Mouse (Mus musculus): Measurements from ENCODE around the gene Hus1. TPM values are rescaled to one million over a fixed set of nuclear protein-coding genes. Genes with fewer than 3 reads are reported as not detected.

Gene Hus1
- polyA plus RNA-seq, 1 experiment from 2014 or later: 15.9 TPM

- no peaks in the 10 kb centered on the region for H3K4me1 ChIP-seq
- H3K9ac ChIP-seq: no peak overlapping the region
- WGBS: 77% methylated on average over 3 of the region's 3 CpGs
- no peaks in the 10 kb centered on the region for H3K36me3 ChIP-seq
- no peak overlapping the region for H3K27ac ChIP-seq
- ATAC-seq (ENCODE audit: low FRiP score, low read depth): no peak
- H3K9me3 ChIP-seq: no peaks in the 10 kb centered on the region
- H3K27me3 ChIP-seq: 0 out of 2 replicates have a peak, but pooled peaks cover 4% of the 10 kb centered on the region
- no peak overlapping the region for H3K4me2 ChIP-seq (replicated peaks)
- H3K4me3 ChIP-seq: no peak overlapping the region
These were observed 14.2 kb upstream of the Hus1 start for GRCm38 (mm10) chr11:9025211-9025610.

- no peak overlapping the region for H3K27ac ChIP-seq
- no peak for ATAC-seq (ENCODE audit: low FRiP score, low read depth)
- no peaks in the 10 kb centered on the region for H3K36me3 ChIP-seq
- no peaks in the 10 kb centered on the region for H3K4me1 ChIP-seq
- no peaks in the 10 kb centered on the region for H3K9me3 ChIP-seq
- H3K4me3 ChIP-seq: no peak overlapping the region
- 72% methylated on average over 7 of the region's 7 CpGs for WGBS
- 0 out of 2 replicates have a peak, but pooled peaks cover 4% of the 10 kb centered on the region for H3K27me3 ChIP-seq
- H3K9ac ChIP-seq: no peak overlapping the region
- no peak overlapping the region for H3K4me2 ChIP-seq (replicated peaks)
These were observed 13.8 kb upstream of the Hus1 start for GRCm38 (mm10) chr11:9024782-9025181.

GRCm38 (mm10) chr11:9020207-9020606 is 9.2 kb upstream of the Hus1 start:
- Histone ChIP-seq H3K4me3 (no peak overlapping the region), H3K36me3 (no peaks in the 10 kb centered on the region), H3K9me3 (no peaks in the 10 kb centered on the region), H3K4me1 (no peaks in the 10 kb centered on the region), H3K9ac (no peak overlapping the region), H3K27ac (no peak overlapping the region), H3K27me3 (peaks cover 28% of the 10 kb centered on the region), H3K4me2 (replicated peaks) (no peak overlapping the region)
- ATAC-seq (ENCODE audit: low FRiP score, low read depth): no peak
- WGBS: 93% methylated on average over 5 of the region's 5 CpGs

DNA sequence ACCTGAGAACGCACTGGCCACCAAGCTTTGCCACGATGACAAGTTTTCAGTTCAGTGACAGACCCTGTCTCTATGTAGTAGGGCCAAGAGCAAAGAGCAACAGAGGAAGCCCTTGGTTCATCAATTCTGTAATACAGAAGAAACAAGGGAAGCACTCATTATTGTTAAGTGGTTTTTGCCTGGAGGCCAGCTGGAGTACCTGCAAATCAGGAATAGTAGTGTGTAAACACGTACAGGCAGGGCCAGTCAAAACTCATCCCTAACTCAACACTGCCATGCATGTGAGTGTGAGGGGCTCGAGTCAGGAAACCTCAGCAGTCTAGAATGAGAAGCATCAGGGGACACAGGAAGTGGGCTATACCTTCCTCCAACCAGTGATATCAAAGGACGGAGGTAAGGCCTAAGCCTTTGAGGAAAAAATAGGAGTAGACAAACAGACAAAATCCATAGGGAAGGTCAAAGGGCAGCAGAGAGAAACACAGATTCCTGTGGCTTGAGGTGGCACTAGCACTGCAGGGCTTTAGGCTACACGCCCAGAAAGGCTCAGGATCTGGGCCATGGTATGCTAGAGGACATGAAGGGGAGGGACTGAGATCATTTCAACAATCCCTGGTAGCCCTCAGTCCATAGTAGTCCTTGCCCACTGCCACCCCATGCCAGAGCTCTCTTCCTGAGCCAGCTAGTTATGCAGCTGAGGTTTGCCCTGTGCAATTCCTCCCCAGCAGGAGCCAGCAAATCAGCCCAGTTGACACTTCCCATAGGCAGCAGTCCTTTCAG is 7.7 kb upstream of the Hus1 start:
- no peaks in the 10 kb centered on the region for H3K4me1 ChIP-seq
- no peaks in the 10 kb centered on the region for H3K36me3 ChIP-seq
- no peak overlapping the region for H3K27ac ChIP-seq
- no peaks in the 10 kb centered on the region for H3K9me3 ChIP-seq
- peaks cover 35% of the 10 kb centered on the region for H3K27me3 ChIP-seq
- WGBS: 71% methylated on average over 6 of the region's 6 CpGs
- no peak overlapping the region for H3K4me2 ChIP-seq (replicated peaks)
- no peak overlapping the region for H3K4me3 ChIP-seq
- no peak overlapping the region for H3K9ac ChIP-seq
- no peak for ATAC-seq (ENCODE audit: low FRiP score, low read depth)

DNA sequence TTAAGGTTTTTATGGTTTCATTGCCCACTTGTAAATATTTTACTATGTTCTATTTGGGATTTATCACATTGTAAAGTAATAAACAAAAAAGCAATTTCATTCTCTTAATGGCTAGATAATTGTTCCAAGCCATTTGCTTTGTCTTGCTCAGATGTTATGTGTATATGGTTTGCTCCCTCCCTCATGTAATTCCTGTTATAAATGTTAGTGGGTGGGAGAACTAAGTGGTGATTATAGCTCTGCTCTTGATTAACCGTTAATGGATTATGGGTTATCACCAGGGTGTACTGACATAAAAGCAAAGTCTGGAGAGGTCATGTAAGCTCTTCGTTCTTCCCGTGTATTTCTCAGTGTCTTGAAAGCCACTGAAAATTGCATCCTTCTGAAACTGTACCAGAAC is 3.7 kb upstream of the Hus1 start:
- H3K4me1 ChIP-seq: peaks cover 6% of the 10 kb centered on the region
- peaks cover 40% of the 10 kb centered on the region for H3K27me3 ChIP-seq
- no peak overlapping the region for H3K4me2 ChIP-seq (replicated peaks)
- WGBS: 43% methylated on average over 3 of the region's 3 CpGs
- H3K9ac ChIP-seq: no peak overlapping the region
- no peak overlapping the region for H3K27ac ChIP-seq
- H3K36me3 ChIP-seq: no peaks in the 10 kb centered on the region
- no peak for ATAC-seq (ENCODE audit: low FRiP score, low read depth)
- no peak overlapping the region for H3K4me3 ChIP-seq
- no peaks in the 10 kb centered on the region for H3K9me3 ChIP-seq

DNA sequence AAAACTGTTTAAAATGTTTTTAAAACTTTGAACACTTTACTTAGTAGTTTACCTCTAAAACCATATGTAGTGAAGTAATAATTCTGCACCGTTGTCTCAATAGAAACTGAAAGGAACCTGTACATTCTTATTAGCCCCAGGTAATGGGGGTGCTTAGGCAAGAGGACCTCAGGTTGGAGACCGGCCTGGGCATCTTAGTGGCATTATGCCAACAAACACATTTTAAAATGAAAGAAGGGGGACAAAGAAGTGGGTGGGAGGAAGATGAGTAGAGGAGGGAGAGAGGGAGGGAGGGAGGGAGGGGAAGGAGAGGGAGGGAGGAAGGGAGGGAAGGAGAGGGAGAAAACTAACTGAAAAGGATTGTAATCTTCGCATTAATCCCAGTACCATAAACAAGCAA is 357 bp upstream of the Hus1 start:
- Histone ChIP-seq H3K27me3 (peaks cover 19% of the 10 kb centered on the region), H3K27ac (peak overlapping the region; percentile 93; the same call in 1 of the 2 replicates), H3K9me3 (no peaks in the 10 kb centered on the region), H3K4me2 (replicated peaks) (peak overlapping the region; percentile 84), H3K36me3 (peaks cover 13% of the 10 kb centered on the region), H3K9ac (peak overlapping the region; percentile 82), H3K4me3 (peak overlapping the region; percentile 65), H3K4me1 (peaks cover 11% of the 10 kb centered on the region)
- 0% methylated on average over 3 of the region's 3 CpGs for WGBS
- ATAC-seq (ENCODE audit: low FRiP score, low read depth): 0 out of 2 replicates have a peak, but pooled peaks have one; percentile 9

DNA sequence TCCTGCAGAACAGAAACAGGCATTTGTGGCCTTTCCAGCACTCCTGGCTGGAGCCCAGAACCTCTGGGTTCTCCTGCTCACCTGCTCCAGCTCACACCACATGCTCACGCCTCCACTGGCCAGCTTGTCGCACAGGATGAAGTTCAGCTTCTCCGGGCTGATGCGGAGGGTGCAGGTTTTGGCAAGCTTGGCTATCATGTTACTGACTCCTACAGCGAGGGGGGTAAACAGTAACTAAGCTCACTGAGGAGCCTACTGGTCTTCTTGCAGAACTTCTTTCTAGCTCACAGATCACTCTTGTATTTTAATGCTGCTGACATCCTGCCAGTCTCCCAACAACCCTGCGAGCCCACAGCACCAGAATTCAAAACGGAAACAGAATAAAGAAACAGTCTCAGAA is 575 bp downstream of the Hus1 start:
- Histone ChIP-seq H3K36me3 (peaks cover 21% of the 10 kb centered on the region), H3K9ac (peak overlapping the region; percentile 82), H3K27ac (peak overlapping the region; percentile 93), H3K27me3 (peaks cover 12% of the 10 kb centered on the region; the same call in 1 of the 2 replicates), H3K4me1 (peaks cover 11% of the 10 kb centered on the region), H3K9me3 (no peaks in the 10 kb centered on the region), H3K4me2 (replicated peaks) (peak overlapping the region; percentile 84), H3K4me3 (peak overlapping the region; percentile 65)
- WGBS: under 1% methylated on average over 7 of the region's 7 CpGs
- peak; percentile 75 for ATAC-seq (ENCODE audit: low FRiP score, low read depth)

GRCm38 (mm10) chr11:9008761-9009160 is 2.2 kb downstream of the Hus1 start:
- H3K9ac ChIP-seq: no peak overlapping the region
- H3K9me3 ChIP-seq: no peaks in the 10 kb centered on the region
- peaks cover 6% of the 10 kb centered on the region; the same call in 1 of the 2 replicates for H3K27me3 ChIP-seq
- ATAC-seq (ENCODE audit: low FRiP score, low read depth): no peak
- peaks cover 11% of the 10 kb centered on the region for H3K4me1 ChIP-seq
- WGBS: 94% methylated on average over 5 of the region's 5 CpGs
- no peak overlapping the region for H3K27ac ChIP-seq
- no peak overlapping the region for H3K4me2 ChIP-seq (replicated peaks)
- H3K36me3 ChIP-seq: peaks cover 37% of the 10 kb centered on the region
- H3K4me3 ChIP-seq: no peak overlapping the region

DNA sequence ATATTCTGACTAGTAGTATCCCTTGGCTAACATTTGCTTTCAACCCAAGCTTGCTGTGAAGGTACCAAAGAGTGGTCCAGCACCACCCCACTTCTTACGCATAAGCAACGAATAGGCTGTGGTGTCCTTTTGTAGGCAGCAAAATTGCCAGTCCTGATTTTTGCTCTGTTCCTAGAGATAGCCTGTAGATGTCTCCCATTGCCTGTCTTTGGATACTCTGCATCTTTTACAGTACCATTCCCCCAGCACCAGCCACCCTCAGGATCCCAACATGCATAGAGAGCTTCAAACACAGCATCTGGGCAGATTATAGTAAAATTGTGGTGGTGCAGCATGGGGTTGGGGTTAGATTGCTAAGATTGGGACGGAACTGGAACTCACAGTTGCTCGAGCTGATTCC is 22.9 kb downstream of the Hus1 start:
- H3K36me3 ChIP-seq: peaks cover 24% of the 10 kb centered on the region
- no peak overlapping the region for H3K27ac ChIP-seq
- peaks cover 10% of the 10 kb centered on the region for H3K9me3 ChIP-seq
- 74% methylated on average over 4 of the region's 4 CpGs for WGBS
- H3K4me2 ChIP-seq (replicated peaks): no peak overlapping the region
- no peak overlapping the region for H3K4me3 ChIP-seq
- H3K27me3 ChIP-seq: 0 out of 2 replicates have a peak, but pooled peaks cover 11% of the 10 kb centered on the region
- peaks cover 14% of the 10 kb centered on the region for H3K4me1 ChIP-seq
- no peak for ATAC-seq (ENCODE audit: low FRiP score, low read depth)
- H3K9ac ChIP-seq: no peak overlapping the region

GRCm38 (mm10) chr11:8986058-8986457 is 24.9 kb downstream of the Hus1 start:
- Histone ChIP-seq H3K9me3 (no peaks in the 10 kb centered on the region), H3K4me2 (replicated peaks) (no peak overlapping the region), H3K36me3 (peaks cover 6% of the 10 kb centered on the region), H3K27me3 (0 out of 2 replicates have a peak, but pooled peaks cover 11% of the 10 kb centered on the region), H3K9ac (no peak overlapping the region), H3K27ac (no peak overlapping the region), H3K4me3 (no peak overlapping the region), H3K4me1 (peaks cover 14% of the 10 kb centered on the region)
- no peak for ATAC-seq (ENCODE audit: low FRiP score, low read depth)

GRCm38 (mm10) chr11:8983237-8983861 is 27.6 kb downstream of the Hus1 start:
- no peak for ATAC-seq (ENCODE audit: low FRiP score, low read depth)
- Histone ChIP-seq H3K4me1 (peaks cover 14% of the 10 kb centered on the region), H3K4me2 (replicated peaks) (no peak overlapping the region), H3K36me3 (no peaks in the 10 kb centered on the region), H3K27ac (no peak overlapping the region), H3K27me3 (0 out of 2 replicates have a peak, but pooled peaks cover 15% of the 10 kb centered on the region), H3K4me3 (no peak overlapping the region), H3K9ac (no peak overlapping the region), H3K9me3 (no peaks in the 10 kb centered on the region)
- WGBS: 44% methylated on average over 6 of the region's 6 CpGs

- no peak for ATAC-seq (ENCODE audit: low FRiP score, low read depth)
- H3K27me3 ChIP-seq: peaks cover 8% of the 10 kb centered on the region; the same call in 1 of the 2 replicates
- no peaks in the 10 kb centered on the region for H3K36me3 ChIP-seq
- no peak overlapping the region for H3K4me3 ChIP-seq
- WGBS: 82% methylated on average over 4 of the region's 4 CpGs
- no peak overlapping the region for H3K27ac ChIP-seq
- H3K9me3 ChIP-seq: no peaks in the 10 kb centered on the region
- peaks cover 15% of the 10 kb centered on the region for H3K4me1 ChIP-seq
- no peak overlapping the region for H3K9ac ChIP-seq
- no peak overlapping the region for H3K4me2 ChIP-seq (replicated peaks)
These were observed 32.8 kb downstream of the Hus1 start for GRCm38 (mm10) chr11:8978154-8978553.

All from limb, embryonic 13.5 days (tissue).